Mouse (Mus musculus) common myeloid progenitor, adult 5-6 weeks (primary cell): ENCODE data around the gene Mrtfb. TPM values are rescaled to one million over a fixed set of nuclear protein-coding genes. Genes with fewer than 3 reads are reported as not detected.

Experiments
- ATAC-seq: replicated peaks from 2 replicates; pipeline ENCODE4 v1.8.0; 2016; ENCODE audit warnings: low read depth, mild to moderate bottlenecking, moderate TSS enrichment, inconsistent platforms; ENCODE audit not compliant: poor library complexity, severe bottlenecking
- total RNA-seq: library from RNA; stranded (forward); fragments of 200-1000, 187-1606 nt; gene quantifications from 2 replicates; pipeline ENCODE4 v1.2.3, GENCODE M21; 2017

Mrtfb gene
- total RNA-seq, 1 experiment from 2014 or later, result 8.8 TPM

- ATAC-seq, result no peak
Observed at GRCm38 (mm10) chr16:13267350-13267904, 11.1 kb downstream of the Mrtfb start.

DNA sequence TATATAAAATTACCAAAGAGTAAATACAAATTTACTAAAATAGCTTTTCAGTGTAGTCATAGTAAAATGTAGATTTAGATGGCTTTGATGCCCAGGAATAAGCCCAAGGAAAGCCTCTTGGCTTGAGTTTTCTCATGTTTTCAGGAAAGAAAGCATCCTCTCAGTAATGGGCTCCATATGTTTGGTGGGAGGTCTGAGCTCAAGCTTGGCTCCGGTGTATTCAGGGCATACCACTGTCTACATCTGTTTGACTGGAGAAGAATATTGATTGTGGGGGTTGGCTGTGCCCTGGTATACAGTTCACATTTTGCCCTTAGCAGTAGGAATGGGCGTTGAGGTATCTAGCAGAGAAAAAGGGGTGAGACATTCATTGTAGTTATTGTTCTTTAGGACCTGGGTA is 13.1 kb downstream of the Mrtfb start:
- ATAC-seq, result no peak

DNA sequence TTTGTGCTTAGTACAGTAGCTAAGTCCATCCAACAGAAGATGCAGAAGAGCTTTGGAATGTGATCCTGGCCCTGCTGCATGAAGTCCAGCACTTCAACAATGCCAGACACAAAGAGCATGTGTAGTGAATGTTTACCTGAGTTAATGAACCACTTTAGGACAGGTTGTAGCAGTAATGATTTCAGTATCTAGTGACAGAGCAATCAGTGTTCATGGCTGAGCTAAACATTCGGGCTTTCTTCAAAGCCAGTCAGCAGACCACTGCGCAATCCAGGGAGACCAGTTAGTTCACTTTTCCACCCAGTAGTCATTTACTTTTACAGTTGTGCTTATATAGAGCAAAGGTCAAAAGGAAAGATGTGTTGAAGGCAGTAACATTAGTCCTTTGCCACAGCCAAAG is 20.0 kb downstream of the Mrtfb start:
- ATAC-seq, result no peak

GRCm38 (mm10) chr16:13276709-13277399 is 20.6 kb downstream of the Mrtfb start:
- ATAC-seq, result no peak

GRCm38 (mm10) chr16:13286425-13286824 is 30.1 kb downstream of the Mrtfb start:
- 0 out of 2 replicates have a peak, but pooled peaks have one; percentile 39 for ATAC-seq

GRCm38 (mm10) chr16:13297860-13298259 is 41.6 kb downstream of the Mrtfb start:
- ATAC-seq, result no peak

DNA sequence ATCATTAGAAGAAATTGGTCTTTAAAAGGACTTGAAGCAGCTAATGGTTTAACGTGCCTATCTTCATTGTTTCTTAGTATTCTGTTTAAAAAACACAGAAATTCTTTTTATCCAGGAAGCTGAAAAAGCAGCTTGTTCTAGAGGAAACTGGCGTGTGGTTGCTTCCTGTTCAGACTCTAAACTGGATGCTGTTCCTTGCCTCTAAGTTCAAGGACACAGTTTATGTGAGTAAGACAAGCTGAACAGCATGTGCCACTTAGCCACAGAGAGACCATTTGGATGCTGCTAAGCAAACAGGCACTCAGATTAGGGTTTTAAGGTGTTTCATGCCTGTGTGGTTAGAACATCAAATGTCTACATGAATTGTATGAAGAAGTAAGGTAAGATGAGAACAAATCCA is 42.7 kb downstream of the Mrtfb start:
- ATAC-seq, result no peak

- ATAC-seq, result no peak
Observed at GRCm38 (mm10) chr16:13306065-13306695, 49.9 kb downstream of the Mrtfb start.

DNA sequence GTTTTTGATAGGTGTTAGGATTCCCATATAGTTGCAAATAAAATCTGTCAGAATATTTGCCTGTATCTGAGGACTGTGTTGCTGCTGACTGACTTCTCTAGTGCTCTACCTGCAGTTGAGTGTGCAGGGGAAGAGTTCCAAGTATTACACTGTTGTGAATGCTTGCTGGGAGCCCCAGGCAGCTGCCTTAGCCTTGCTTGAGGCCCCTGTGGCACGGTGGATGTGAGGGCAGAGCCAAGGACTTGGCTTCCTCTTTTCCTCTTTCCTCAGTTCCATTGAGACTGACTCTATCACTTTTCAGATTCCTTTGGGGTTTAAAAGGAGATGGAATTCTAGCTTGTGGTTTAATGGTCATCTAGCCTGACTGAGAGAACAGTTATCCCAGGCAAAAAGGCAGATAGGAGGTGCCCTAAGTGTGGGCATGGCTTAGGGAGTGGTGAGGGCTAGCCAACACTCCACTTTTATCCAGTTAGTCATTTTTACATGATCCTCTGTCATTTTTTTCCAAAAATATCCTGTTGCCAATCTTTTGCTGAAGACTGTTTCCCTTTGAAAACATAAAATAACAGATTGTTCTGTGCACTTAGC is 53.9 kb downstream of the Mrtfb start:
- no peak for ATAC-seq

- no peak for ATAC-seq
Observed at GRCm38 (mm10) chr16:13311374-13311773, 55.1 kb downstream of the Mrtfb start.

DNA sequence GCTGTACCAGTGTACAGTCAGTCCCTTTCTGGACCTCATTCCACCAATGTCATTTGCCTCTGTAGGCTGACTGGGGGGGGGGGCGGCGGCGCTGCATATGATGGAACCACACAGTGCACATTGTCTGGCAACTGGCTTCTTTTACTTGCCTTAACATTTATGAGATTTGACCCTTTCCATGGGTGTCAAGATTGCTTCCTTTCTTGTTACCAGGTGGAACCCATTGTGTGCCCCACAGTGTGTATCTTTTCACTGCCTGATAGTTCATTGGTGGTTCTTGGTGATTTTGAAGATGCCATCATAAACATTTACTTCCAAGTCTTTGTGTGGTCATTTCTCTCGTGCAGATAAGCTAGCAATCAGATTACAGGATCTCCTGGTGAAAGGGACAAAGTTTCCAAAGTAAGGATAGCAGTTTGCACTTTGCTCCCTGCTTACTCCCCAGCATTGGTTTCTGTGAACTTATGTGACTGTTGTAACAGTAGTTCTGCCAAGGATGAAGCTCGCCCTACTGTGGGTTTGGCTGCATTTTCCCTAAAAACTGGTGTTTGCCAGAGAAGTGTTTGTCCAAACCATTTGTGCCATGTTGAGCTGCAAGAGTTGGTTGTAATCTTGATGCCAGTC is 56.9 kb downstream of the Mrtfb start:
- ATAC-seq, result no peak

- ATAC-seq, result no peak
Observed at GRCm38 (mm10) chr16:13323751-13324150, 67.5 kb downstream of the Mrtfb start.

DNA sequence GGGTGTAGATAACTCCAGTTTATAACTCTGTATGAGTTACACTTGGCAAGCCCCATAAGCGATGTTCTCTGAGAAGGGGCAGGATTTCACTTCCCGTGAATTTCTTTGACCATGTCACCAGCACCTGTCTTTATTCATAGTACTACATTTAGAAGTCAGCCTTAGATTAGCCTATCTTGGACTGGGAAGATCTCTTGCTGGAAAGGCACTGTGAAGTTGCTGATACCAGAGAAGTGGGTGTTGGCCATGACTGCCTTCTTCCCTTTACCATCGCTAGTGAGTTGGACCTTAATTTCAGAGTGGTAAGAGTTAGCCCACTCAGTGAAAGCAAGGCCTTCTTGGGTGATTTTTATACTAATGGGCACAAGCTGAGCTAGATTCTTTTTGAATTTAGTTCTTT is 70.3 kb downstream of the Mrtfb start:
- no peak for ATAC-seq

DNA sequence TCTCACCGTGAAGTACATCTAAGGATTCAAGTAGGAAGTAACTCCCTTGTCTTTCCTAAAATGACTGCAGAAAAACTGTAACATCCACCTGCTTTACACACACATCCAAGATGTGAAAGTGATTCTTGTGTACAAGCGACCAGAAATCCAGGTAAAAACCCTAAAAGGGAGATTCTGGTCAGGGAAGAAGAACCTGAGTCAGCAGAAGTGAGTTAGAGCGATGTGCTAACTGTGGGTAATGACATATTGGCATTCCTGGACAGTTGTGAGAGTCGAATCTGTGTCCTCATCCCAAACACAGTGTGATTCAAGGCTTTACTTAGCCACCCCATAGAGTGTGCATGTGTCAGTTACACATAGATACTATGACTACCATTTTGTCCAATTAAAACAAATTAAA is 72.4 kb downstream of the Mrtfb start:
- no peak for ATAC-seq

DNA sequence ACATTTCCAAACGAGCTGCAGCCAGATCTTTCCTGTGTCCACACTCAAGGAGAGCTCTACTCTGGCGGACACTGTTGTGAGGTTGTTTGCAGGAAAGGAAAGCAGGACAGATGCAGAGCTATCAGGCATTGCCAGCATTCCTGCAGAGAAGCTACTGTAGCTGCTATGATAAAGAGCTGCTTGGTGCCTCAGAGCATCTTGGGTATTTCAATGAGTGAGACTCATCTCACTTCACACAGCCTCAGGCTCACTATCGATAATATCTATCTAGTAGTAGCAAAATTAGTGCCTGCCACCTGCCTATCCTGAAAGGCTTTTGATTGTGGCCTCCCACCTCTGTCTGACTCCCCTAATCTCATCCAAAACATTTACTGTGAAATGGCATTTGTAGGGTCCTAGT is 73.4 kb downstream of the Mrtfb start:
- ATAC-seq, result peak; percentile 56; the same call in 1 of the 2 replicates

DNA sequence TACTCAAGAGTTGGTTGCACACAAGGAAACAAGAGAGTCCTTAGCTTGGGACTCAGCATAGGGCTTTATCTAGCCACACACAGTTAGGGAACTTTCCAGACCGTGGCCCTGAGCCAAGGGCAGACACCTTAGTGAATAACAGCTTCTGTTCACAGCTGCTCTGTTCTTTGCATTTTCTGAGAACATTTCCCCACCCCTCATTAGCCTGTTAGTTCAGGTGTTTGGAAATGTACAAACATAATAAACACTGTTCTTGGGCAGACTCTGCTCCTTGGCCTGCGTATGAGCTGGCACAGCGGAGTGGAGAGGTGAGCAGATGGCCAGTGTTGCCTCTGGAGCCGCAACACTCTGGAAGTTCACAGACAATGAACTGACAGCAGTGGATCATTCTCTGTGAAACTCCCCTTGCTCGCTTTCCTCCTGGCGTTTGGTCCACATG is 74.0 kb downstream of the Mrtfb start:
- no peak for ATAC-seq

DNA sequence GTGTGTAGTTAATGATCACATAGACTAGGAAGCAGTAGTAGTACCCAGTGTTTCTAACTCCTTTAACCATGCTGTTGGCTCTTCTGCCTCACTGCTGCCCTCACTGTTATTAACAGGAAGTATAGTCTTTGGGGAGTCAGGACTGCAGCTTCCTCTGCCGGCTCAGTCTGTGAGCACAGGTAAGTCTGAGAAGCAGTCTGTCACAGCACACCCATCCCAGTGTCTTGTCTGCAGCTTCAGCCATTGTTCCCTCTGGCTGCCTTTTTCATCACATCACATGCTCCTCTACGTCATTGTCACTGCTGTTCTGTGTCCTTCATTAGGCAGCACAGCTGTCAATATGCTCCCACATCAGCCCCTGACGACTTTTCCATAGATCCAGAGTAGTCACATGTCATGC is 75.6 kb downstream of the Mrtfb start:
- ATAC-seq, result no peak

DNA sequence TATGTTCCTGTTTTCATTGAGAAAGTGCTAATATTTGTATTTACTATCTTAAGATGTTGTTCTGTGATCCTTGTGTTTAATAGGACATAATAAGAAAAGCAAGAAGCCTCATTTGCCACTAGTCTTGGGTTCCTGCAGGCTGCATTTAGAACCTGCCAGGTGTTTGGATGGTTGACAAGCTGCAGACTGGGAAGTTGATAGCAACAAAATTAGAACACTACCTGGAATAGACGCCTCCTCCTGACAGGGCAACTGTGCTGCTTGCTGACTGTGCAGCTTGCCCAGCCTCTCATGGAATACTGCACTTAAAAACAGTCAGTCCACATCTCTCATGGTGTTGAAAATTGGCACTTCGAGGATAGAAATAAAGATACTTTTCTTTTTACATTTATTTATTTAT is 76.3 kb downstream of the Mrtfb start:
- ATAC-seq, result no peak

GRCm38 (mm10) chr16:13333781-13334341 is 77.6 kb downstream of the Mrtfb start:
- no peak for ATAC-seq

DNA sequence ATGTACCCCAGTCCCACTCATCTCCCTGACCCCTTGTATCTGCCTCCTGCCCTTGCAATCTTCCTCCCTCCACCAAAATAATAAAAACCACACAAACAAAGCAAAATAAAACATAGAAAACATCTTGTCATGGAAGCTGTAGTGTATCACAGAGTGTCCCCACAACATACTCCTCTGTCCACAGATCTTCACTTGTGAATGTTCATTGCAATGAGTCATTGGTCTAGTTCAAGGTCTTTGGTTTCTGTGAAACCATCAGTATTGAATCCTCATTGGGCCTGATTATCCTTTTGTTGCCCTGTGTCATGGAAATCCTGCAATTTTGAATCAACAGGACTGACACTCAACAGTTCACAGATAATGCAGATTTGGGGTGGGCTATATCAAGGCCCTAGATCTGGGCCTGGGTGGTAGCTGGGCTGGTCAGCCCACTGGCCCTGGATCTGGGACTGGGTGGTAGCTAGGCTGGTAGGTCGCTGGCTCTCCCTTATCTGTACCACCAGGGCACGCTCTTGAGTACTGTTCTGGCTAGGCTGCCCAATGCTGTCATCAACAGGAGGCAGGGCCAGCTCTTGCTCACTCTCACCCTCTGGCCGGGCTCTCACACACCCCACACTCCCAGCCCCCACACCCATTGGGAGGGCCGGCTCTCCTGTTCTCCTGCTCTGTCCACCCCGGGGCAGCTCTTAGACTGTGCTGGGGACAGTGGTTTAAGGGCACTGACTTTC is 80.4 kb downstream of the Mrtfb start:
- peak; percentile 73 for ATAC-seq
